Mouse (Mus musculus) liver, embryonic 14 days (tissue): ENCODE measurements around the gene Map3k1. TPM values are rescaled to one million over a fixed set of nuclear protein-coding genes. Genes with fewer than 3 reads are reported as not detected.

Experiments
- polyA plus RNA-seq: library from polyadenylated mRNA; depleted of rRNA; stranded (reverse); fragments of >200 nt; gene quantifications from 2 replicates; pipeline ENCODE4 v1.2.3, GENCODE M21; 2012; rRNA removed

Gene Map3k1
- polyA plus RNA-seq = 5.4 and 5.5 TPM in 2 replicates

DNA sequence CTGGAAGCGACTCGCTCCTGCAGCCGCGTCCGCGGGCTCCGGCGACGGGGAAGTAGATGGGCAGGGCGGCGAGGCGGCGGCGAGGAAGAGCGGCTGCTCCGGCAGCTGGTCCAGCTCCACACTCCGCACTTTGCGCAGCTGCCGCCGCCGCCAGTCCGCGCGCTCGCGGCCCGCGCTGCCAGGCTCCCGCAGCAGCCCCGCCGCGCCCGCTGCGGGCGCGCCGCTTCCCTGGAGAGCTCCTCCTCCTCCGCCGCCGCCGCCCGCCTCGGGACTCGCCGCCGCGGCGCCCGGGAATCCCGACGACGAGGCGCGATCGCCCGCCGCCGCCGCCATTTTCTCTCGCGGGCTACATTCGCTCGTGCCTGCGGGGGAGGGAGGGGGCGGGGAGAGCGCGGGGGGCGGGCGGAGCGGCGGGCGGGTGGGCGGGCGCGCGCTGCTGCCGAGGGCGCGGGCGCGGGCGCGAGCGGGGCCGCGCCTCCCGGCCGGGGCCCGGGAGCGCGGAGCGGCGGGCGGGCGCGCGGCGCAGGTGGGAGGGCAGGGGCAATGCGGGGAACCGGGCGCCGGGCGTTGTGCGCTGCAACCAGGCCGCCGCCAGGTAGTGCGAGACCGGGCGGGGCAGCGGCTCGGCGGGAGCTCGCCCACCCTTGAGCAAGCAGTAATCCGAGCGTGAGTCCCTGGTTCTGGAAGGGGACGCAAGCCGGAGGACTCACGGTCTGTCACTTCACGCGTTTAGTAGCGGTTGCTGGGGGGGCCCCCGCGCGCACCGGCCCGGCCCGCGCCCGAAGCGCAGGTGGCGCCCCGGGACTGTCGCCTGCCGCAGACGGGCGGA is at the start of gene Map3k1:
Gene Map3k1 (minus strand): TSS at position 357 of the 829 bp plus-strand sequence.

Other genes starting within 250 kb of the Map3k1 start
- gene Gm10198, start 216.2 kb downstream of the Map3k1 start, polyA plus RNA-seq = not detected in 2 replicates
- 8.0 and 10.3 TPM in 2 replicates for gene Mier3, start 128.0 kb downstream of the Map3k1 start, polyA plus RNA-seq